Mouse (Mus musculus) MEL (cell line): Measurements from ENCODE around the gene Cd72. TPM values are rescaled to one million over a fixed set of nuclear protein-coding genes. Genes with fewer than 3 reads are reported as not detected.

Experiments used
- DNase-seq: peaks from one replicate; pipeline ENCODE4 v3.0.0; 2011; ENCODE audit warnings: low read depth, low spot score
- H3K27ac ChIP-seq: 2 replicates; pipeline ENCODE4 v1.5.1; 2012; ENCODE audit warnings: low read depth, mild to moderate bottlenecking, control low read depth, low read length, moderate library complexity; ENCODE audit not compliant: control insufficient read depth
- H3K27me3 ChIP-seq, 2 experiments: fragments of 150-350 bp in 1 of 2; sonication (generic) in 1 of 2; 2 replicates each; pipeline ENCODE4 v1.6.1; 2012; ENCODE audit warnings: low read length in 2 of 2, mild to moderate bottlenecking in 2 of 2, improper control_type of control experiment in 1 of 2, moderate library complexity in 1 of 2; ENCODE audit not compliant: insufficient read depth in 2 of 2, control insufficient read depth in 1 of 2
- H3K36me3 ChIP-seq, 2 experiments: 2 replicates each; pipeline ENCODE4 v1.6.1; 2012 to 2014; ENCODE audit warnings: low read length in 2 of 2, improper control_type of control experiment in 1 of 2, inconsistent platforms in 1 of 2, mild to moderate bottlenecking in 1 of 2; ENCODE audit not compliant: insufficient read depth in 2 of 2, control insufficient read depth in 1 of 2
- H3K4me1 ChIP-seq, 2 experiments: fragments of 150-350 bp in 1 of 2; sonication (generic) in 1 of 2; 2 replicates each; pipeline ENCODE4 v1.6.1; 2012; ENCODE audit warnings: low read length in 2 of 2, improper control_type of control experiment in 1 of 2, mild to moderate bottlenecking in 1 of 2; ENCODE audit not compliant: insufficient read depth in 2 of 2, control insufficient read depth in 1 of 2
- H3K4me3 ChIP-seq, 2 experiments: fragments of 150-350 bp in 1 of 2; sonication (generic) in 1 of 2; 2 replicates each; pipeline ENCODE4 v1.5.1; 2012; ENCODE audit warnings: low read depth in 2 of 2, low read length in 2 of 2, mild to moderate bottlenecking in 2 of 2, moderate library complexity in 2 of 2, control low read depth in 1 of 2, improper control_type of control experiment in 1 of 2; ENCODE audit not compliant: control insufficient read depth in 1 of 2, insufficient read depth in 1 of 2
- H3K79me2 ChIP-seq: 2 replicates; pipeline ENCODE4 v1.6.1; 2012; ENCODE audit warnings: mild to moderate bottlenecking, low read length, moderate library complexity; ENCODE audit not compliant: control insufficient read depth, poor library complexity, insufficient read depth
- H3K9ac ChIP-seq: 2 replicates; pipeline ENCODE4 v1.6.1; 2012; ENCODE audit warnings: low read depth, mild to moderate bottlenecking, control low read depth, low read length, moderate library complexity; ENCODE audit not compliant: control insufficient read depth, poor library complexity, severe bottlenecking
- H3K9me3 ChIP-seq: fragments of 150-350 bp; sonication (generic); replicated peaks from 2 replicates; pipeline ENCODE4 v1.6.1; 2012; ENCODE audit warnings: mild to moderate bottlenecking, low read length, improper control_type of control experiment, moderate library complexity; ENCODE audit not compliant: insufficient read depth
- BHLHE40 ChIP-seq: IDR thresholded peaks from 2 replicates; pipeline ENCODE4 v1.6.1; 2012; ENCODE audit warnings: low read depth, mild to moderate bottlenecking, inconsistent platforms, low read length, improper control_type of control experiment, borderline replicate concordance
- CHD1 ChIP-seq: IDR thresholded peaks from 2 replicates; pipeline ENCODE4 v1.6.1; 2012; ENCODE audit warnings: low read depth, mild to moderate bottlenecking, inconsistent platforms, low read length, improper control_type of control experiment
- CHD2 ChIP-seq: IDR thresholded peaks from 2 replicates; pipeline ENCODE4 v1.6.1; 2011; ENCODE audit warnings: low read length, improper control_type of control experiment
- CTCF ChIP-seq, 3 experiments: IDR thresholded peaks in 2 of 3; conservative IDR thresholded peaks in 1 of 3; 2 replicates each; pipeline ENCODE4 v1.5.1; 2011 to 2012; ENCODE audit warnings: low read length in 3 of 3, low read depth in 2 of 3, mild to moderate bottlenecking in 2 of 3, improper control_type of control experiment in 1 of 3, inconsistent platforms in 1 of 3, mixed read lengths in 1 of 3, moderate library complexity in 1 of 3; ENCODE audit not compliant: control insufficient read depth in 1 of 3, insufficient read depth in 1 of 3, poor library complexity in 1 of 3, severe bottlenecking in 1 of 3
- E2F4 ChIP-seq: IDR thresholded peaks from 2 replicates; pipeline ENCODE4 v1.6.1; 2011; ENCODE audit warnings: low read depth, low read length, improper control_type of control experiment, borderline replicate concordance
- ELF1 ChIP-seq: IDR thresholded peaks from 2 replicates; pipeline ENCODE4 v1.6.1; 2014; ENCODE audit warnings: low read depth, mild to moderate bottlenecking, inconsistent platforms, low read length, improper control_type of control experiment, moderate library complexity
- ETS1 ChIP-seq: IDR thresholded peaks from 2 replicates; pipeline ENCODE4 v1.6.1; 2012; ENCODE audit warnings: low read depth, mild to moderate bottlenecking, inconsistent platforms, low read length, improper control_type of control experiment, moderate library complexity
- GABPA ChIP-seq: IDR thresholded peaks from 2 replicates; pipeline ENCODE4 v1.6.1; 2012; ENCODE audit warnings: low read depth, mild to moderate bottlenecking, inconsistent platforms, low read length, improper control_type of control experiment, moderate library complexity
- GATA1 ChIP-seq: IDR thresholded peaks from 2 replicates; pipeline ENCODE4 v1.6.1; 2011; ENCODE audit warnings: low read depth, low read length, improper control_type of control experiment
- HCFC1 ChIP-seq: IDR thresholded peaks from 2 replicates; pipeline ENCODE4 v1.6.1; 2012; ENCODE audit warnings: low read depth, mild to moderate bottlenecking, inconsistent platforms, low read length, improper control_type of control experiment, moderate library complexity
- JUND ChIP-seq: IDR thresholded peaks from 2 replicates; pipeline ENCODE4 v1.6.1; 2011; ENCODE audit warnings: low read depth, mild to moderate bottlenecking, improper control_type of control experiment, low read length
- KAT2A ChIP-seq: conservative IDR thresholded peaks from 2 replicates; pipeline ENCODE4 v1.6.1; 2012; ENCODE audit warnings: low read depth, low read length, improper control_type of control experiment, inconsistent platforms
- MAFK ChIP-seq: IDR thresholded peaks from 2 replicates; pipeline ENCODE4 v1.6.1; 2011; ENCODE audit warnings: low read depth, mild to moderate bottlenecking, low read length, improper control_type of control experiment, borderline replicate concordance
- MAX ChIP-seq: IDR thresholded peaks from 2 replicates; pipeline ENCODE4 v1.6.1; 2011; ENCODE audit warnings: low read length, improper control_type of control experiment
- MAZ ChIP-seq: IDR thresholded peaks from 2 replicates; pipeline ENCODE4 v1.6.1; 2012; ENCODE audit warnings: low read depth, mild to moderate bottlenecking, inconsistent platforms, low read length, improper control_type of control experiment
- MEF2A ChIP-seq: IDR thresholded peaks from 2 replicates; pipeline ENCODE4 v1.6.1; 2014; ENCODE audit warnings: low read depth, mild to moderate bottlenecking, inconsistent platforms, low read length, improper control_type of control experiment; ENCODE audit not compliant: poor library complexity, insufficient replicate concordance, severe bottlenecking; ENCODE audit errors: extremely low read depth
- MXI1 ChIP-seq: IDR thresholded peaks from 2 replicates; pipeline ENCODE4 v1.6.1; 2011; ENCODE audit warnings: mild to moderate bottlenecking, low read depth, low read length, improper control_type of control experiment
- MYB ChIP-seq: IDR thresholded peaks from 2 replicates; pipeline ENCODE4 v1.6.1; 2011; ENCODE audit warnings: mild to moderate bottlenecking, low read depth, low read length, improper control_type of control experiment
- MYC ChIP-seq: IDR thresholded peaks from 2 replicates; pipeline ENCODE4 v1.6.1; 2011; ENCODE audit warnings: low read depth, mild to moderate bottlenecking, low read length, improper control_type of control experiment, moderate library complexity
- NELFE ChIP-seq: IDR thresholded peaks from 2 replicates; pipeline ENCODE4 v1.6.1; 2011; ENCODE audit warnings: low read depth, low read length, improper control_type of control experiment
- NRF1 ChIP-seq: IDR thresholded peaks from 2 replicates; pipeline ENCODE4 v1.6.1; 2014; ENCODE audit warnings: low read depth, mild to moderate bottlenecking, inconsistent platforms, low read length, improper control_type of control experiment, moderate library complexity; ENCODE audit not compliant: poor library complexity, insufficient read depth, severe bottlenecking
- POLR2AphosphoS2 ChIP-seq: IDR thresholded peaks from 2 replicates; pipeline ENCODE4 v1.6.1; 2011; ENCODE audit warnings: low read length, improper control_type of control experiment
- POLR2AphosphoS5 ChIP-seq: IDR thresholded peaks from 2 replicates; pipeline ENCODE4 v1.6.1; 2012; ENCODE audit warnings: low read depth, borderline replicate concordance, mild to moderate bottlenecking, inconsistent platforms, low read length, moderate library complexity, mixed read lengths
- RAD21 ChIP-seq: IDR thresholded peaks from 2 replicates; pipeline ENCODE4 v1.6.1; 2011; ENCODE audit warnings: mild to moderate bottlenecking, low read depth, low read length, improper control_type of control experiment
- RCOR1 ChIP-seq: IDR thresholded peaks from 2 replicates; pipeline ENCODE4 v1.6.1; 2012; ENCODE audit warnings: low read depth, mild to moderate bottlenecking, inconsistent platforms, low read length, improper control_type of control experiment
- SIN3A ChIP-seq: IDR thresholded peaks from 2 replicates; pipeline ENCODE4 v1.6.1; 2012; ENCODE audit warnings: low read length, improper control_type of control experiment, inconsistent platforms
- SMC3 ChIP-seq: IDR thresholded peaks from 2 replicates; pipeline ENCODE4 v1.6.1; 2011; ENCODE audit warnings: low read depth, low read length, improper control_type of control experiment
- TAL1 ChIP-seq: IDR thresholded peaks from 2 replicates; pipeline ENCODE4 v1.6.1; 2012; ENCODE audit warnings: mild to moderate bottlenecking, inconsistent platforms, low read length, moderate library complexity, mixed read lengths
- TCF12 ChIP-seq: IDR thresholded peaks from 2 replicates; pipeline ENCODE4 v1.6.1; 2014; ENCODE audit warnings: low read depth, mild to moderate bottlenecking, inconsistent platforms, low read length, improper control_type of control experiment, moderate library complexity
- UBTF ChIP-seq: IDR thresholded peaks from 2 replicates; pipeline ENCODE4 v1.6.1; 2012; ENCODE audit warnings: low read depth, mild to moderate bottlenecking, inconsistent platforms, low read length, improper control_type of control experiment, moderate library complexity, borderline replicate concordance; ENCODE audit not compliant: insufficient read depth
- USF1 ChIP-seq: IDR thresholded peaks from 2 replicates; pipeline ENCODE4 v1.6.1; 2014; ENCODE audit warnings: low read depth, mild to moderate bottlenecking, inconsistent platforms, low read length, improper control_type of control experiment, moderate library complexity
- USF2 ChIP-seq, 2 experiments: IDR thresholded peaks; 2 replicates each; pipeline ENCODE4 v1.6.1; 2011 to 2012; ENCODE audit warnings: improper control_type of control experiment in 2 of 2, low read length in 2 of 2, borderline replicate concordance in 1 of 2, inconsistent platforms in 1 of 2, low read depth in 1 of 2, mild to moderate bottlenecking in 1 of 2; ENCODE audit not compliant: insufficient read depth in 1 of 2
- ZC3H11A ChIP-seq: IDR thresholded peaks from 2 replicates; pipeline ENCODE4 v1.6.1; 2012; ENCODE audit warnings: low read depth, mild to moderate bottlenecking, inconsistent platforms, low read length, improper control_type of control experiment
- ZKSCAN1 ChIP-seq: IDR thresholded peaks from 2 replicates; pipeline ENCODE4 v1.6.1; 2012; ENCODE audit warnings: low read depth, mild to moderate bottlenecking, inconsistent platforms, low read length, improper control_type of control experiment, moderate library complexity
- ZMIZ1 ChIP-seq: IDR thresholded peaks from 2 replicates; pipeline ENCODE4 v1.6.1; 2012; ENCODE audit warnings: low read depth, mild to moderate bottlenecking, inconsistent platforms, low read length, improper control_type of control experiment, moderate library complexity
- ZNF384 ChIP-seq: IDR thresholded peaks from 2 replicates; pipeline ENCODE4 v1.6.1; 2012; ENCODE audit warnings: low read depth, mild to moderate bottlenecking, inconsistent platforms, low read length, improper control_type of control experiment
- polyA plus RNA-seq, 2 experiments: library from polyadenylated mRNA; stranded (reverse) in 1 of 2; unstranded in 1 of 2; fragments of >175 nt in 1 of 2; fragments of >200 nt in 1 of 2; gene quantifications; 2 replicates each; pipeline versions ENCODE4 v1.2.1 to v1.2.4; 2012; ENCODE audit warnings: low replicate concordance in 2 of 2, low read depth in 1 of 2; ENCODE audit not compliant: insufficient read length in 2 of 2, insufficient read depth in 1 of 2, missing spikeins in 1 of 2
- total RNA-seq: library from RNA; depleted of rRNA; stranded (reverse); fragments of 300-350 nt; gene quantifications from 2 replicates; pipeline ENCODE4 v1.2.3, GENCODE M21; 2012

Cd72 gene
- total and polyA plus RNA-seq, 3 experiments: 1.3 to 2.4 TPM; not detected in 1

- DNase-seq: peak; percentile 97
- no peaks in the 10 kb centered on the region for H3K9me3 ChIP-seq
- H3K4me3 ChIP-seq: peak overlapping the region; percentile 62 to 82
- H3K79me2 ChIP-seq: no peaks in the 10 kb centered on the region
- no peaks in the 10 kb centered on the region for H3K27me3 ChIP-seq
- H3K27ac ChIP-seq: peak overlapping the region; percentile 82
- peaks cover 0 to 17% of the 10 kb centered on the region in 2 experiments; a peak in 2 of 4 replicates for H3K4me1 ChIP-seq
- H3K9ac ChIP-seq: peak overlapping the region; percentile 45
- peaks cover 0 to 11% of the 10 kb centered on the region in 2 experiments; a peak in 2 of 4 replicates for H3K36me3 ChIP-seq
- TF ChIP-seq ZNF384 (no peak), HCFC1 (peak; percentile 96), TCF12 (peak; percentile 44; the same call in 1 of the 2 replicates), POLR2AphosphoS5 (no peak), MYC (peak; percentile 9; the same call in 1 of the 2 replicates), GATA1 (no peak), MXI1 (no peak), SMC3 (peak; percentile 20; the same call in 1 of the 2 replicates), TAL1 (no peak), UBTF (no peak), ZC3H11A (no peak), BHLHE40 (no peak), RCOR1 (no peak), RAD21 (no peak; the same call in 1 of the 2 replicates), MEF2A (no peak), CHD1 (no peak), USF2 (IDR thresholded peaks at IDR 0.05; ENCODE audit: borderline replicate concordance in 1 of 2, insufficient read depth in 1 of 2, low read depth in 1 of 2, low read length in 2 of 2) (no peak), GABPA (no peak), CHD2 (no peak), SIN3A (peak; percentile 40; the same call in 1 of the 2 replicates), MAX (no peak), KAT2A (peak; percentile 83; the same call in 1 of the 2 replicates), POLR2AphosphoS2 (peak; percentile 78; the same call in 1 of the 2 replicates), MAZ (peak; percentile 85), JUND (no peak), ETS1 (no peak), MYB (no peak), USF1 (no peak), ZKSCAN1 (no peak), ELF1 (no peak), E2F4 (no peak), CTCF (IDR thresholded peaks at IDR 0.05 in 2 of 3, conservative IDR thresholded peaks at IDR 0.05 in 1 of 3; ENCODE audit: control insufficient read depth in 1 of 3, insufficient read depth in 1 of 3, low read depth in 2 of 3, low read length in 3 of 3, poor library complexity in 1 of 3, severe bottlenecking in 1 of 3) (peak; percentile 41 to 60 (median 51)), NRF1 (peak; percentile 90), ZMIZ1 (peak; percentile 62; the same call in 1 of the 2 replicates), NELFE (peak; percentile 82), MAFK (no peak)
Observed at GRCm38 (mm10) chr4:43477857-43478533, 23.6 kb upstream of the Cd72 start.
